Mouse (Mus musculus) testis, postnatal 14 days (tissue): ENCODE data around the gene Ankrd6.

Experiments used
- DNase-seq: peaks from one replicate; pipeline ENCODE4 v3.0.0; 2021; ENCODE audit warnings: low spot score

Gene Ankrd6

DNA sequence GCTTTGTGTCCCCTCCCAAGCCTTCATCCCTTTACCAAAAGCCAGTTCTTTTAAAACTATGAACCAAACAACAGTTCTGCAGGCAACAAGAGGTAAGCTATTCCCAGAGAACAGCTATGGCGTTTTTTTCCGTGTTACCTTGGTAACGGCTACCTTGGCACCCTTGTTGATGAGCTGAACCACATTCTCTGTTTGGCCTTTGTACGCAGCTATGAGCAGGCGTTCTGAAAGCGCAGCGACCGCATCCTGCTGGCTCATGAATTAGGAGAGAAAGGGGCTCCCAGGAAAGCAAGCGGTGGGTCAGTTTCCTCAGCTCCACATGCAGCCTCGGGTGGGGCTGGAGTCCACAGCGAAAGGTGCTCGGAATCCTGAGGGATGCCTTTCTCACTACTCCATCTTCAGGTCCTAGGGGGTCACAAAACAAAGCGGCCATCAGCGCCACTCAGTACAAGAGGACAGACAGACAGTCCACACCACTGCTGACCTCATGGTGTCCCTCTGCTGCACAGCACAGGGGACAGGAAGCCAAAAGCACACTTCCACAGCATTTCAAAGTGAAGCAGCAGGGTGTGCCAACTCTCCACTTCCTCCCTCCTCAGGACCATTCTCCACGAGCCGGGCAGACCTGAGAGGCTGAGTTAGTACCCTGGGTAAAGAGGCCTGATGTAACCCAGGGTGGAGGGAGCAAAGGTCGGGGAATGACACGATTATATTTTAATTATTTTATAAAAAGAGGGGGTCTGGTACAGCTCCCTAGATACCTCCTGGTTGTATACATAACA, 90.3 kb downstream of the Ankrd6 start:
- DNase-seq = no peak

GRCm38 (mm10) chr4:32855580-32855979, 95.1 kb downstream of the Ankrd6 start:
- DNase-seq = no peak

GRCm38 (mm10) chr4:32854956-32855355, 95.7 kb downstream of the Ankrd6 start:
- no peak for DNase-seq

GRCm38 (mm10) chr4:32853609-32854188, 96.9 kb downstream of the Ankrd6 start:
- DNase-seq = no peak

GRCm38 (mm10) chr4:32852819-32853218, 97.8 kb downstream of the Ankrd6 start:
- no peak for DNase-seq

GRCm38 (mm10) chr4:32852294-32852693, 98.3 kb downstream of the Ankrd6 start:
- no peak for DNase-seq

DNA sequence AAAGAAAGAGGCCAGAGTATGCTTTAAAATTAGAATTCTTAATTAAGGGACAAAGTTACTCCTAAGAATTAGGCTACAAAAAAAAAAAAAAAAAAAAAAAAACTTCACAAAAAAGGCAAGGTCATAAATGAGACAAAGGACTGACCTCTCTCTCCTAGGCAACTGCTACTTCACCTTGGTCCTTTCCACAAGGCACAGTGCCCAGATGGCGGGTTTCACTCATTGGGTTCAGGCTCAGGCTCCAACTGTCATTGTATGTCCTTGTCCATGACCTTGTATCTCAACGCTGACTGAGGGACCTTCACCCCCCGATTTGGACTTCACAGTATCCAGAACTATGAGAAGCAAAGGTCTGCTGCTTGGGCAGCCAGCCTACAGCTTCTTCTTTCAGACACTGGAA, 112.2 kb downstream of the Ankrd6 start:
- no peak for DNase-seq

- DNase-seq = no peak
Measured at GRCm38 (mm10) chr4:32836071-32836470, 114.6 kb downstream of the Ankrd6 start.

DNA sequence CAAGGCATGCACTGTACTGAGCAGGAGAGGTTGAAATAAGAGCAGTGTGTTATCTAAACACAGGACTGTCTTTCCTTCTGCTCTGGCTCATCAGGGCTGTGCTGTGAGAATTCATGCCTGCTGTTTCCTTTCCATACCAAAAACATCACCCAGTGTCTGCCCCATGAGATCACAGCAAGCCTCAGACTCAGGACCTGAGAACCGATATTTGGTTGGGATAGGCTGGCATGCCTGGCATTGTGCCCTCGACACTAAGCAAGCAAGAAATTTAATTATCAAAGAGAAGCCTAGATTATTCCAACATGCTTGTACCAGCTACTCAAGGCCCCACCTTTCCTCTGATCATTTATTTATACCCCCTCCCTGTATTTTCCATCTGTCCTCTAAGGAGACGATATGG, 116.1 kb downstream of the Ankrd6 start:
- no peak for DNase-seq

DNA sequence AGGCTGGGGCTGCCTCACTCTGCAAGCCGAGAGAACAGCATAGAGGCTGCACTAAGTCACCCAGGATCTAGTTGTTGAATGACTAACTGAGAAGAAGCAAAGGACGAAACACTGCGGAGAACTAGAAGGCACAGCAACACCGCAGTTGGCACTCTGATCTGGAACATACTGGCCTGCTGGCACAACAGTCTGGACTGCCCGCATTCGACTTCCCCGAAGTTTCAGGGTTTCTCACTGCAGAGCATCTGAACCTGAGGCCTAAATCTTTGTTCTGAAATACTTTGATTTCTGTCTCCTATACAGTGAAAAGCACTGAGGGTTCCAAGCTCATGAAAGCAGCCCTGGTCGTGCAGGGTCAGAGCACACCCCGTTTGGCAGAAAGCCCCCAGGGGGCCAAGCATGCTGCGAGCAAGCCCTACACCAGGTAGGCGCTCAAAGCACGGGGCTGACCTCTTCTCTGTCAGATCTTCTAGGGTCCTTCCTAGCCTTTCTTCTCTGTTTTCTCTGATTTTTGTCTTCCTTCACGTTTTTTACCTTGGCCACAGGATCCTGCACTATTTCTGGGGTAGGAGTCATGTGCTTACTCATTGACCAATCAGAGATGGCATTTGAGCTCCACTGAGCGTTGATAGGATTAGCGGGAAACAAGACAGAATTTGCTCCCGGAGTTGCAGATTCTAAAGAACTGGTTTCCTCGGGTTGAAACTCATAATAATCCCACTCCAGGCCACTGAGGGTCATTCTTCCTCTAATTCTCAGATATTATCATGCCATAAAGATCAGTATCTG, 117.0 kb downstream of the Ankrd6 start:
- DNase-seq = no peak

- DNase-seq = no peak
Measured at GRCm38 (mm10) chr4:32829316-32829715, 121.3 kb downstream of the Ankrd6 start.

DNA sequence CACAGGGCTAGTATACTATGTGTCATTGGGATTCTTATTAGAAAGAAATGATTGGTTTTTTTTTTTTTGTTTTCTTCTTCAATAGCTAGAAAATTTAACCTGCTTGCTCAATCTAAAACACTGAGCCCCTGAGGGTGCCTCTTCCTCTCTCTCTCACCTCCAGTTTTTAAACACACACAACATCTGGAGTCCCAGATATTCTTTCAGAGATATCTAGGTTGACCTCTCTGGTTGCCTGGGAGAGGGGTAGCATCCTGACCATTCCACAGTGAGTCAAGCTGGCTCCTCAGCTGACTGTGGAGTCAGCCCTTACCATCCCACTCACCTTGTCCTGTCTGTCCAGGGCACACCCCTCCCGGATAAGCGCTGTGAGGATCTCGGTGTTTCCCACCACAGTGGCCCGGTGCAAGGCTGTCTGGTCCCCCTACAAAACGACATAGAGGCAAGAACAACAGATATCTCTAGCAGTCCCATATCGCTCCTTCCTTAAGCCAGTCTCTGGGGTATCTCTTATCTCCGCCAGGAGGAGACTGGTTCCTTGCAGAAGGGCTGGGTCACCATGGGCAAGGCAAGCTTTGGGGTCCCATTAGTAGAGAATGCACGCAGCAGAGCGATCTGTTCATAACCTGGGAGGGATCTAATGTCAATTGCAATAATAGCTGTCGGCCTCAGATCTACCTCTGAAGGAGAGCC, 122.1 kb downstream of the Ankrd6 start:
- DNase-seq = no peak

DNA sequence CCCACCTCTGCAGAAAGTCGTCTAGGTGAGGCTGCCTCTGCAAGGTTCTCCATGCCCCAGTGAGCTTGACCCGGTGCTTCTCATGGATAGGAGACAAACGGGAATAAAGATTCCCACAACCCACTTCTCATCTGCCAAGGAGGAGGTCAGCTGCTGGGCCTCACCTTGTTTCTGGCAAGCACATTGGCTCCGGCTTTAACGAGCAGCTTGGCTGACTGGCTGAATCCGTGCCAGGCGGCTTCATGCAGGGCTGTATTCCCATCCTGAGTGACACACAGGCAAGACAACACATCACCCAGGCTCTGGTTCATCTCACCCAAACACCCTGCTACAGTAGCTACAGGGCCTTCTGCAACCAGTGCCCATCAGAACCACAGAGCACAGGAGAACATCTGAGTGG, 123.7 kb downstream of the Ankrd6 start:
- DNase-seq = no peak

DNA sequence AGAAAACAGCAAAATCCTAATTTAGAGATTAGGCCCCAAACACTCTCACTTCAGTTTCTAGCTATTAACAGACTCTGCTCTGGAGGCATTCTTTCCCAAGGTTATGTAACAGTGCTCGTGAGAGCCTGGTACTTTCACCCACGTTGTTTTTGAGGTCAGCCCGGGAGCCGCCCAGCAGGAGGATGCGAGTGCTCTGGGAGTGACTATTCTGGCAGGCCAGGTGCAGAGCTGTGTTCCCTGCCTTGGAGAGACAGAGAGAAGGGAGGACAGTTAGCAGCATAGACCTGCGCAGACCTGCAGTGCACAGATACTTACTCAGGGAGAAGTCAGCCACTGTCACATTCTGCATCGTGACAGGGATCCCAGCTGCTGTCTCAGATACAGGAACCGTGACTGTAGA, 126.4 kb downstream of the Ankrd6 start:
- DNase-seq = no peak

GRCm38 (mm10) chr4:32820676-32821075, 130.0 kb downstream of the Ankrd6 start:
- DNase-seq = no peak

DNA sequence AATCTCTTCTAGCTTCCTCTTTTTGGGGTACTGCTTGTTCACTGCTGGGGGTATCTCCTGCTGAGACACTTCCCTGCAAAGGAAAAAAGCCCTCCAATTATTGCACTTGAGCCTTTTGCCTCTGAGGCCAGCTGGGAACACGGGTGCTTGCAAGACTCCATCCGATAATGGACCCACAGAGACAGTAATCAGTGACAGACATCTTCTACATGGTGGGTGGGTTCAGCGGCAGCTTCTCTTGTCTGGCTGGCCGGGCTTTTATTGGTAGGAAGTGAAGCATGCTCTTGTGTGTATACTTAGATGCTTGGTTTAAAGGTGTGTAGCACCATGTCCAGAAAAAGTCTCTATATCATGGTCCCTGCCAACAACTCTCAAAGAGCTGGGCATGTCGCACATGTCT, 133.2 kb downstream of the Ankrd6 start:
- no peak for DNase-seq

GRCm38 (mm10) chr4:32800577-32801170, 150.0 kb downstream of the Ankrd6 start:
- no peak for DNase-seq

DNA sequence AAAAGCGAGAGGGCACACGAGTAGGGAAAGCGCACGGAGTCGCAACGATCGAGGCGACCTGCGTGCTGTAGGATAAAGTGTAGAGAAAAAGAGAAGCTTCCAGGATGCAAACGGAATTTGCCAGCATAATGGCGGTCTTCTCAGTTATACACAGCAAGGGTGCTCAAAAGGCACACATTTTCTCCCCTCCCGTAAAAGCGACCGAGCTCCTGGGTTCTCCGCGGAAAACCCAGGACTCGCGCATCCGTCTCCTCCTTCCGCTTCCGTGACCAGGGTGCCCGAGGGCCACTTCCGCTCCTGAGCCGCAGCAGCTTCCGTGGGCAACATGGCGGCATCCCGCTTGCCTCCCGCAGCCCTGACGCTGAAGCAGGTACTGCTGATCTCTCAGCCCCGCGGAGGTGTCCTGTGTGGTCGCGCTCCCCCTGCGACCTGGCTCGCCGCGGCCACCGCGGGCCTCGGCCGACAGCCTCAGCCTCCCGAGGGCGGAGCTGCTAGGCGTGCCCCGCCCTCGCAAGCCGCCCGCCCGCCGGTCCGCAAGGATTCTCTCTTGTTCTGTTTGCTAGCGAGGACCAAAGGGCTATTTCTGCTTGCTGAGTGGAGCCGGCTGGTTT, 150.6 kb downstream of the Ankrd6 start, which contains the start of gene Lyrm2:
Gene Lyrm2 (plus strand): TSS at position 288 of the 611 bp plus-strand sequence.
- DNase-seq = peak; percentile 83

GRCm38 (mm10) chr4:32798976-32799375, 151.7 kb downstream of the Ankrd6 start:
- DNase-seq = no peak

DNA sequence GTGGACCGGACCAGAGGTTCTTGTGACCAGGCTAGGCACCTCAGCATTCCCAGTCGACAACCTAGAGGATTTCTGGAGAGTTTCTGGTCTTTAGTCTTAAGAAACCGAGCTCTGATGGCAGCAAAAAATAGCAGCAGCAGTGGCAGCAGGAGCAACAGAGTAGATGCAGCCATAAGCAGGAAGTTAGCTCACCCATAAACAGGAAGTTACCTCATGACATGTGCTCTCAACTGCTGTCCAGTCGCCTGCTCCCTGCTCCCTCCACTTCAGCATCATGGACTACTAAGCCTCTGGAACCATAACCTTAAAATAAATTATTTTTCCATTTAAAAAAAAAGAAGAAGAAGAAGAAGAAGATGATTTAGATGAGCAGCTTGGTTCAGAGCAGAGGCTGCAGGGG, 161.6 kb downstream of the Ankrd6 start:
- DNase-seq = no peak

DNA sequence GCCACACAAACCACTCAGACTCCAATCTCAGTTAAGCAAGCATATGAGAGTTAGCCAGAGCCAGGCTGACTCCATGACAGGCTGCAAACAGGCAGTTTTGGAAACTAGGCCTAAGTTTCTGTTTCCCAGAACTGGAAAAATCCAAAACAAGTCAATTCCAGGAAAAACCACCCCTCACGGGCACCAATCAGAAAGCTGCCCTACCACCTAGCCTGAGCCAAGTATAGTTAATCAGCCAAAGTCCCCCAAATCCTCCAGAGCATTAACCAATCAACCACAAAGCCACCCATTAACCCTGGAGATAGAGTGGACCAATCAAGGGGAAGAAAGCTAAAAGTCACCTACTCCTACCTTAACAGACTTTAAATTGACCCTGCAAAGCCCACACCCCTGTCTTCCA, 163.5 kb downstream of the Ankrd6 start:
- DNase-seq = no peak

DNA sequence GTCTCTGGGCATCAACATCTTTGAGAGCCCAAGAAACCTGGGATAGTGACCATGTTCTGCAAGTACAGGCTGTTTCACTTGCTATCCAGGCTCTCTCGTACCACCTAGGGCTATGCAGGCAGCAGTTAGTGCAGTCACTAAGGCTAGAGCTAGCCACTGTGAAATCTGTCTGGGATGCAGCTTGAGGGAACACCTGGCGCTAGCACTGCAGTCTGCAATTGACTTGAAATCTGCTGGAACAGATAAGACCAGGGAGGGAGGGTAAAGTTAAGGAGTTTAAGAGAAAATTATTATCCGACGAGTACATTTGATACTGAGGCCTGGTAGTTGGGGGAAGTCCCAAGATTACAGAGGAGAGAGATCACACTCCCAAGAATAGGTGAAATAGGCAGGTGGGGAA, 170.6 kb downstream of the Ankrd6 start:
- DNase-seq = peak; percentile 11
